Mouse (Mus musculus) intestine, embryonic 16.5 days (tissue): ENCODE results near the gene Polr1b. TPM values are rescaled to one million over a fixed set of nuclear protein-coding genes. Genes with fewer than 3 reads are reported as not detected.

Source experiments
- ATAC-seq: fragments of 200-750 bp; cut with Nextera tagmentation; 2 replicates; pipeline ENCODE4 v1.8.0; 2017; ENCODE audit warnings: moderate TSS enrichment, moderate library complexity
- H3K27ac ChIP-seq: fragments of 300-500 bp; sonication (generic); 2 replicates; pipeline ENCODE4 v1.5.1; 2014; ENCODE audit warnings: mild to moderate bottlenecking, low read length
- H3K27me3 ChIP-seq: fragments of 300-500 bp; sonication (generic); replicated peaks from 2 replicates; pipeline ENCODE4 v1.6.1; 2014; ENCODE audit warnings: low read length, control low read depth, mixed read lengths; ENCODE audit not compliant: control insufficient read depth, insufficient read depth
- H3K36me3 ChIP-seq: fragments of 300-500 bp; sonication (generic); 2 replicates; pipeline ENCODE4 v1.6.1; 2014; ENCODE audit warnings: low read length, control low read depth; ENCODE audit not compliant: control insufficient read depth, insufficient read depth
- H3K4me1 ChIP-seq: fragments of 300-500 bp; sonication (generic); 2 replicates; pipeline ENCODE4 v1.6.1; 2014; ENCODE audit warnings: low read length, control low read depth, mixed read lengths; ENCODE audit not compliant: control insufficient read depth, insufficient read depth
- H3K4me2 ChIP-seq: fragments of 300-500 bp; sonication (generic); 2 replicates; pipeline ENCODE4 v1.6.1; 2014; ENCODE audit warnings: low read depth, low read length, control low read depth
- H3K4me3 ChIP-seq: fragments of 300-500 bp; sonication (generic); 2 replicates; pipeline ENCODE4 v1.5.1; 2014; ENCODE audit warnings: mild to moderate bottlenecking, low read length
- H3K9ac ChIP-seq: fragments of 300-500 bp; sonication (generic); 2 replicates; pipeline ENCODE4 v1.6.1; 2014; ENCODE audit warnings: low read depth, low read length
- H3K9me3 ChIP-seq: fragments of 300-500 bp; sonication (generic); 2 replicates; pipeline ENCODE4 v1.6.1; 2016; ENCODE audit warnings: low read length, control low read depth; ENCODE audit not compliant: control insufficient read depth
- WGBS: fragments of 180-500 bp; shearing (Covaris S2); extraction: QIAGEN DNeasy Blood & Tissue Kit; methylation state at CpG from one replicate; pipeline ENCODE4 v1.1.7; 2014; 5-methylcytosine and 5-hydroxymethylcytosine counted together
- polyA plus RNA-seq: library from polyadenylated mRNA; unstranded; fragments of >200 nt; fragmentation: Nextera tagmentation; extraction: Ambion mirVana; gene quantifications from 2 replicates; pipeline ENCODE4 v1.2.1, GENCODE M21; 2015

The Polr1b gene
- polyA plus RNA-seq, 1 experiment from 2014 or later = 21.8 TPM

DNA sequence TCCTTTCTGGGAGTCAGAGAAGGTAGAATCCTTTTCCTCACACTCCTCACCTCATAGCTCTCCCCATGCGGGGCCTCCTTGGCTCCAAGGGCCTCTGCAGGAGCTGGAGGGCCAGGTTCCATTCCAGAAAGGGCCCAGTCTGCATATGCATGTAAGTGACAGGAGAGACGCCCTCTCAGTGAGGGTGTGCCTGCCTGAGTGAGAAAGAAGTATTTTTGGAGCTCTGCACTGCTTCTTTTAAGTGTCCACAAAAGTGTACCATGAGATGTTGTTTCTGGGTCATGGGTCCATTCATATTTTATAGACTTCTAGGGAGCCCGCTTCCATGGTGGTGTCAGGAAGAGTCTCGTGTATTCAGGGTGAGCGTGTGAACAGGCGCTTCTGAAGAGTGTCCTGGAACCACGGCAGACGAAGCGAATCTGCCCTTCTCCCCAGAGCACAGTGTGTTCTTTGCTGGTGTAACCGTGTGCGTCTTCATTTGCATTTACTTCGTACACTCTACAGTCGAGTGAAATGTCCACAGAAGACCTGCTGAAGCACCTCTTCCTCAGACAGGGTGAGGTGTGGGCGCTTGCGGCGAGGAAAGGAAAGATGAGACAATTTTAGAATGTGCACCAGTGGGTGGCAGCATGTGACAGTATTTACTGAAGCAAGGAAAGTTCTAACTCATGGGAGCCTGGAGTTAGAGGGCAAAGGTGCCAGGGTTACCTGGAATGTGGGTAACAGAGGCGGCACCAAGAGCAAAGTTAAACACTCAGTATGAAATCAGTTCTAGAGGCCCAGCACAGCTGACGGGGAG, 6.7 kb upstream of the Polr1b start:
- Histone ChIP-seq H3K9me3 (no peaks in the 10 kb centered on the region), H3K36me3 (no peaks in the 10 kb centered on the region), H3K27me3 (no peaks in the 10 kb centered on the region), H3K4me1 (no peaks in the 10 kb centered on the region), H3K27ac (no peak overlapping the region), H3K9ac (no peak overlapping the region), H3K4me3 (no peak overlapping the region), H3K4me2 (no peak overlapping the region)
- no peak for ATAC-seq
- WGBS = 88% methylated on average over 18 of the region's 18 CpGs

- H3K9me3 ChIP-seq = no peaks in the 10 kb centered on the region
- no peak overlapping the region for H3K4me3 ChIP-seq
- no peak for ATAC-seq
- H3K27me3 ChIP-seq = no peaks in the 10 kb centered on the region
- H3K4me1 ChIP-seq = no peaks in the 10 kb centered on the region
- H3K9ac ChIP-seq = no peak overlapping the region
- H3K4me2 ChIP-seq = no peak overlapping the region
- 95% methylated on average over 5 of the region's 5 CpGs for WGBS
- no peak overlapping the region for H3K27ac ChIP-seq
- peaks cover 27% of the 10 kb centered on the region for H3K36me3 ChIP-seq
Measured at GRCm38 (mm10) chr2:129112924-129113323, 12.1 kb downstream of the Polr1b start.

GRCm38 (mm10) chr2:129115706-129116367, 15.0 kb downstream of the Polr1b start:
- ATAC-seq = no peak
- Histone ChIP-seq H3K27ac (no peak overlapping the region), H3K9ac (no peak overlapping the region), H3K4me3 (no peak overlapping the region), H3K4me1 (no peaks in the 10 kb centered on the region), H3K9me3 (no peaks in the 10 kb centered on the region), H3K27me3 (no peaks in the 10 kb centered on the region), H3K4me2 (no peak overlapping the region), H3K36me3 (peaks cover 34% of the 10 kb centered on the region)
- WGBS = 91% methylated on average over 9 of the region's 9 CpGs

DNA sequence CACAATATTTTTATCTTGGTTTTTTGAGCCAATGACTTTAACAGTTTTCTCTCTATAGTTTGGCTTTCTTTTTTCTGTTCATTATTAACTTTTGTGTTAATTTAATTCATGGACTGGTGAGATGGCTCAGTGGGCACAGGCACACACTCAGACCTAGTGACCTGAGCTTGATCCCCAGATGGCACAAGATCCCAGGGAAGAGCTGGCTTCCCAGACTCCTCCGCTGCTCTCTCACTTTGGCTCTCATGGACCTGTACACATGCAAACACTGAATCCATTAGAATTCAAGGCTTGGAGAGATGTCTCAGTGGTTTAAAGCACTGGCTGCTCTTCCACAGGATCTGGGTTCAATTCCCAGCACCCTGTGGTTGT, 15.6 kb downstream of the Polr1b start:
- no peak overlapping the region for H3K9ac ChIP-seq
- no peaks in the 10 kb centered on the region for H3K9me3 ChIP-seq
- H3K27me3 ChIP-seq = no peaks in the 10 kb centered on the region
- H3K4me2 ChIP-seq = no peak overlapping the region
- no peaks in the 10 kb centered on the region for H3K4me1 ChIP-seq
- ATAC-seq = no peak
- peaks cover 39% of the 10 kb centered on the region for H3K36me3 ChIP-seq
- H3K4me3 ChIP-seq = no peak overlapping the region
- no peak overlapping the region for H3K27ac ChIP-seq
- 100% methylated on average over 1 of the region's 1 CpGs for WGBS

DNA sequence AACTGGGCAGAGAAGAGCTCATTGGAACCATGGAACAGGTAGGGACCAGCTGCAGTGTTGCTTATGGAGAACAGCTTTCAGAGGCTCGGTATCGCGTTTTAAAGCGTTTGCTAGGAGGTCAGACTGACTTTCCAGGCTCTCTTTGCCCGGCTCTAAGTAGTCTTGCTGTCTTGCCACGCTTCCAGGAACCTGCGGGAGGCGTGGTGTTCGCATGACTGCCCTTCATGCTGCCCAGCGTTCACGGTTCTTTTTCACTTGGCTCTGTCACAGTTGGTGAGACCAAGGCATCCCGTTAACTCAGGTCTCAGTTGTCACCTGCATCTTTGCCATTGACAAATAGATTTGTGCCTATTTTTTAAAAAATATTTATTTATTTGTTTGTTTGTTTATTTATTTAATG, 17.3 kb downstream of the Polr1b start:
- WGBS = 95% methylated on average over 12 of the region's 12 CpGs
- Histone ChIP-seq H3K27ac (no peak overlapping the region), H3K36me3 (peaks cover 48% of the 10 kb centered on the region), H3K9ac (no peak overlapping the region), H3K4me2 (no peak overlapping the region), H3K9me3 (no peaks in the 10 kb centered on the region), H3K4me1 (no peaks in the 10 kb centered on the region), H3K4me3 (no peak overlapping the region), H3K27me3 (no peaks in the 10 kb centered on the region)
- no peak for ATAC-seq

DNA sequence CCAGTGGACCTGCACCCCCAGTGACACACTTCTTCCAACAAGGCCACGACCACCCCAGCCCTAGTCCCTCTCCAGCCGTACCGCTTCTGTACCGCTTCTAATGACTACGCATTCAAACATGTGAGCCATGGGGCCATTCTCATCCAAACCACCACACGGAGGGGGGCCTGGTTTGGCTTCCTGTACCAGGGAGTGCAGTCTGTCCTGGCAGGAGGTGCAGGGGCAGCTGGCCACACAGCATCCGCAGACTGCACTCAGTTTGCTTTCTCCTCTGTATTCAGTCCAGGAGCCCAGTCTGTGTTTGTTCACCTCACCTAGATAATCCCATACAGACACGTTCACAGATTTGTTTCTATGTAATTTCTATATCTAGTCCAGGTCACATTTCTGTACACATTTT, 21.2 kb downstream of the Polr1b start:
- Histone ChIP-seq H3K4me3 (no peak overlapping the region), H3K9me3 (no peaks in the 10 kb centered on the region), H3K4me1 (no peaks in the 10 kb centered on the region), H3K27me3 (no peaks in the 10 kb centered on the region), H3K9ac (no peak overlapping the region), H3K27ac (no peak overlapping the region), H3K4me2 (no peak overlapping the region), H3K36me3 (peaks cover 46% of the 10 kb centered on the region)
- 93% methylated on average over 8 of the region's 8 CpGs for WGBS
- ATAC-seq = no peak

GRCm38 (mm10) chr2:129129412-129129929, 28.7 kb downstream of the Polr1b start, which contains the start of gene Chchd5:
Gene Chchd5, plus strand, starts transcription at chr2:129129700.
- Histone ChIP-seq H3K4me1 (peaks cover 12% of the 10 kb centered on the region), H3K4me3 (peak within 1 kb of the TSS; percentile 78), H3K27ac (peak within 1 kb of the TSS; percentile 96), H3K27me3 (no peaks in the 10 kb centered on the region), H3K9ac (peak within 1 kb of the TSS; percentile 88), H3K9me3 (peaks cover 4% of the 10 kb centered on the region; the same call in 1 of the 2 replicates), H3K4me2 (peak within 1 kb of the TSS; percentile 81), H3K36me3 (peaks cover 31% of the 10 kb centered on the region)
- peak; percentile 100 for ATAC-seq
- under 1% methylated on average over 35 of the region's 35 CpGs for WGBS

DNA sequence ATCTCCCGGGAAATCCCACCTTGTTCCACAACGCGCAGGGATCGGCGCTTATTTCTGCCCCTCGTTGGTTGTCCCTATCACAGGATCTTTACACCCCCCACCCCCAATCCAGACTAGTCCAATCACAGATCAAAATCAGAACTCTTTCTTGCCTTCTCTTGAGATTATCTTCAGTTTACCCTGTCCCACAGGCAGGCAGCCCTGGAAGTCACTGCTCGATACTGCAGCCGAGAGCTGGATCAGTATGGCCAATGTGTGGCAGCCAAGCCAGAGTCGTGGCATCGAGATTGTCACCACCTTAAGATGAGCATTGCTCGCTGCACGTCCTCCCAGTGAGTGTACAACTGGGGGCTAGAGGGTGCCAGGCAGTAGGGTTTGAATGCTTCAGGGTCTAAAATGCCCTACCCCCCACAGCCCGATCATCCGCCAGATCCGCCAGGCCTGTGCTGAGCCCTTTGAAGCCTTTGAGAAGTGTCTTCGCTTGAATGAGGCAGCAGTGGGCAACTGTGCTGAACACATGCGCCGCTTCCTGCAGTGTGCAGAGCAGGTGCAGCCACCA, 29.3 kb downstream of the Polr1b start:
- H3K4me1 ChIP-seq = peaks cover 12% of the 10 kb centered on the region
- peak overlapping the region; percentile 85 for H3K27ac ChIP-seq
- H3K9me3 ChIP-seq = peaks cover 4% of the 10 kb centered on the region; the same call in 1 of the 2 replicates
- peak overlapping the region; percentile 81 for H3K4me2 ChIP-seq
- peak; percentile 54 for ATAC-seq
- no peaks in the 10 kb centered on the region for H3K27me3 ChIP-seq
- H3K36me3 ChIP-seq = peaks cover 26% of the 10 kb centered on the region
- peak overlapping the region; percentile 74 for H3K9ac ChIP-seq
- 35% methylated on average over 18 of the region's 18 CpGs for WGBS
- peak overlapping the region; percentile 78 for H3K4me3 ChIP-seq

- Histone ChIP-seq H3K27ac (no peak overlapping the region), H3K4me1 (peaks cover 12% of the 10 kb centered on the region), H3K4me2 (peak overlapping the region; percentile 81; the same call in 1 of the 2 replicates), H3K4me3 (no peak overlapping the region), H3K9me3 (peaks cover 4% of the 10 kb centered on the region; the same call in 1 of the 2 replicates), H3K36me3 (peaks cover 20% of the 10 kb centered on the region), H3K27me3 (no peaks in the 10 kb centered on the region), H3K9ac (no peak overlapping the region)
- 93% methylated on average over 2 of the region's 2 CpGs for WGBS
- no peak for ATAC-seq
Measured at GRCm38 (mm10) chr2:129130776-129131175, 30.0 kb downstream of the Polr1b start.
